Mouse (Mus musculus) liver, adult 2 months (tissue): ENCODE measurements around the gene Nckap5l.

ENCODE experiments used
- CTCF ChIP-seq: fragments of 200-500 bp; IDR thresholded peaks from 2 replicates; pipeline ENCODE4 v1.5.1; 2011; ENCODE audit warnings: low read depth, low read length, control low read depth
- POLR2A ChIP-seq: fragments of 200-500 bp; IDR thresholded peaks from 2 replicates; pipeline ENCODE4 v1.6.1; 2011; ENCODE audit warnings: low read length, control low read depth; ENCODE audit not compliant: insufficient read depth; ENCODE audit errors: extremely low read depth

- TF ChIP-seq CTCF (no peak), POLR2A (no peak)
These were observed 5.6 kb upstream of the Nckap5l start for GRCm38 (mm10) chr15:99463194-99463593.
